Mouse (Mus musculus): ENCODE data around the gene Tlx3. TPM values are rescaled to one million over a fixed set of nuclear protein-coding genes. Genes with fewer than 3 reads are reported as not detected.

The Tlx3 gene
- 4.3 and 5.0 TPM in 2 replicates for polyA plus RNA-seq (2016; fragmentation: Nextera tagmentation; extraction: Ambion mirVana)

DNA sequence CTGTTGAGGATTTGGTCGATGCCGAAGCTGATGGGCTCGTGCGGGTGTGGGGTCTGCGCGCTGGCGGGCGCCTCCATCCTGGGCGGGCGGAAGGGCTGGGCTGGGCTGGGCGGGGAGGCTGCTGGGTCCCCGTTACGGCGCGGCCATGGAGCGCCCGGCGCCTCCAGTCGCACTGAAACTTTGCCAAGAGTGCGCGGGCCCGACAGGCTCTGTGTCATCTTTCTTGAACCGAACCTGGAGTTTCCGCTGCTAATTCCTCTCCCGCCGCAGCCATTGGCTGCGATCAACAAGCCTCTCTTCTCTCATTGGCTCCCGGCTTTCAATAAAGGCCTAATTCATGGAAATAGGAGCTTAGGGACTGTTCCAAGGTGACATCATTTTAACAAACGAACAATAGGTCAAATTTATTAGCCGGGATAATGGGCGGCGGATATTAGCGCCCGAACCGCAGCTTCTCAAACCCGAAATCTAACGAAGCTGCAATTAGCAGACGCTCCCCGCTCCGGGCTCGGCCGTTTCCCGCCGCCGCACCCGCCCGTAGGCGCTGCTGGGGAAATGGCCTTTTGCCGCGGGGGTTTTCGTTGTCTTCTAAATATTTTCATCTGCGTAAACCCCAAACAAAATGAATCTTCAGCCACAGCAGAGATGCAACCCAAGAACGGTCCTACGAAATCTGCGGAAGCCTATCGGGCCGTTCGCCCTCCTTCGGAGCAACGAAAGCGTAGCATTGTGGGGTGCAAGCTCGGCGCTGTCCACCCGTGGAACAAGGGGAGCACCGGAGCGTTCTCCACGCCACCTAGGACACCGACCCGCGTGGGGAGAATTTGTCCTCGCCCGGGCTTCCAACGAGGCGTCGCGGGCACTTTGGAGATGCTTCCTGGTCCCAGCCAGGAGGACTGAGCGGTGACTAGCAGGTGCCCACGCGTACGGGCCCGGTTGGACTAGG, at the start of gene Tlx3:
Gene Tlx3 (minus strand): TSS at position 207 of the 946 bp plus-strand sequence.
- Histone ChIP-seq H3K9ac (replicated peaks) (peak within 1 kb of the TSS; percentile 32), H3K4me1 (peaks cover 41% of the 10 kb centered on the region), H3K9me3 (no peaks in the 10 kb centered on the region), H3K4me3 (peak within 1 kb of the TSS; percentile 39), H3K4me2 (replicated peaks) (peak within 1 kb of the TSS; percentile 53), H3K27ac (replicated peaks) (no peak within 1 kb of the TSS), H3K36me3 (no peaks in the 10 kb centered on the region), H3K27me3 (peaks cover 98% of the 10 kb centered on the region)
- WGBS: under 1% methylated on average over 81 of the region's 81 CpGs
- peak; percentile 53 for ATAC-seq (ENCODE audit: low FRiP score, low read depth)

DNA sequence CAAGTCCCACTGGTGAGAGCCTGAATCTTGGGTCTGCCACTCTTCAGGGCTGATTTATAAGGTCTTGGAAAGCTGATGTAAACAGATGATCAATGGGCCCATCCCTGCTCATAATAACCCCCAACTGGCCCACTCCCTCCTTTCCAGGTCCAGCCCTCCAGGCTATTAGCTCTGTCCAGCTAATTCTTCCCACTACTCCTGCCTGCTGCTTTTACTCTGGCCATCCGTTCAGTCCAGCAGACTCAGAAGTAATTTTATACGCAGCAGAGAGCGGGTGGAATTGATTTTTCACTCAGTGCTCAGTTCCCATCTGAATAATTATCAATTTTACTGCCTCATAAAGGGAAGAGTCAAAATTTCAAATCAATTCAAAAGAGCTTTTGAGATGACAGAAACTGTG, 36.9 kb upstream of the Tlx3 start:
- Histone ChIP-seq H3K36me3 (no peaks in the 10 kb centered on the region), H3K27ac (replicated peaks) (no peak overlapping the region), H3K4me1 (no peaks in the 10 kb centered on the region), H3K27me3 (no peaks in the 10 kb centered on the region), H3K9me3 (no peaks in the 10 kb centered on the region), H3K4me2 (replicated peaks) (no peak overlapping the region), H3K4me3 (no peak overlapping the region), H3K9ac (replicated peaks) (no peak overlapping the region)
- 63% methylated on average over 3 of the region's 3 CpGs for WGBS
- no peak for ATAC-seq (ENCODE audit: low FRiP score, low read depth)

DNA sequence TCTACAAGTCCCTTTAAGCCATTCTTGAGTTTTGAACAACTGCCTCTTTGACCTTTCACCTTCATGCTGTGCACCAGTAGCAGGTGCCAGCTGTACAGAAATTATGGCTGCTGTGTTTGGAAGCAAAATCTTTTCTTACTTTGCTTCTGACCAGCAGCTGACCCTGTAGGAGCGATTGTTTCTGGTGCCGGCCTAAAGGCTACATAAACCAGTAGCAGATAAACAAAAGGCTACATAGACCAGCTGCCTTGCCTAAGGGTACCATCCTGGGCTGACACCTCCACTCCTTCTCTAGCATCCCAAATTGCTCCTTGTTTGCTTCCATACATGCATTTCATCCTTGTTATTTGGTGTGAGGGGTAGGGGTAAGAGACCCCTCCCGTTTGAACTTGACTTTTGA, 30.7 kb upstream of the Tlx3 start:
- no peak overlapping the region for H3K4me3 ChIP-seq
- H3K36me3 ChIP-seq: no peaks in the 10 kb centered on the region
- no peaks in the 10 kb centered on the region for H3K27me3 ChIP-seq
- H3K27ac ChIP-seq (replicated peaks): no peak overlapping the region
- WGBS: 64% methylated on average over 3 of the region's 3 CpGs
- H3K9ac ChIP-seq (replicated peaks): no peak overlapping the region
- peaks cover 8% of the 10 kb centered on the region for H3K4me1 ChIP-seq
- no peak for ATAC-seq (ENCODE audit: low FRiP score, low read depth)
- no peak overlapping the region for H3K4me2 ChIP-seq (replicated peaks)
- no peaks in the 10 kb centered on the region for H3K9me3 ChIP-seq

DNA sequence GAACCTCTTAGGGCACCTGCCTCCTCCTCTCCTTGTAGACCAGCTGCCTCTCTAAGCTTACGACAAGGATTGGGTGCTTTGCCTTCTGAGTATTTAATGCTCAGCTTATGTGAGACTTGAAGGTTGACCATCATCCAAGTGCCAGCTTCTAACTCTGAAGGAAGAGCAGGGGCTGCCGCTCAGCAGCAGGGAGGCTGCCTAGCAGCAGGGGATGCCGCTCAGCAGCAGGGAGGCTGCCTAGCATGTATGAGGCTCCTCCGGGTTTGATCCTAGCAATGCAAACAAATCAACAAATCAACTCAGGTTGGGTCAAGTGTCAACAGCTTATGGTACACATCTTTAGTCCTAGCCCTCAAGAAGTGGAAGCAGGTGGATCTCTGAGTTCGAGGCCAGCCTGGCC, 28.7 kb upstream of the Tlx3 start:
- Histone ChIP-seq H3K9me3 (no peaks in the 10 kb centered on the region), H3K27me3 (no peaks in the 10 kb centered on the region), H3K4me2 (replicated peaks) (no peak overlapping the region), H3K4me1 (peaks cover 8% of the 10 kb centered on the region), H3K4me3 (no peak overlapping the region), H3K9ac (replicated peaks) (no peak overlapping the region), H3K27ac (replicated peaks) (no peak overlapping the region), H3K36me3 (no peaks in the 10 kb centered on the region)
- no peak for ATAC-seq (ENCODE audit: low FRiP score, low read depth)
- WGBS: 61% methylated on average over 5 of the region's 5 CpGs

DNA sequence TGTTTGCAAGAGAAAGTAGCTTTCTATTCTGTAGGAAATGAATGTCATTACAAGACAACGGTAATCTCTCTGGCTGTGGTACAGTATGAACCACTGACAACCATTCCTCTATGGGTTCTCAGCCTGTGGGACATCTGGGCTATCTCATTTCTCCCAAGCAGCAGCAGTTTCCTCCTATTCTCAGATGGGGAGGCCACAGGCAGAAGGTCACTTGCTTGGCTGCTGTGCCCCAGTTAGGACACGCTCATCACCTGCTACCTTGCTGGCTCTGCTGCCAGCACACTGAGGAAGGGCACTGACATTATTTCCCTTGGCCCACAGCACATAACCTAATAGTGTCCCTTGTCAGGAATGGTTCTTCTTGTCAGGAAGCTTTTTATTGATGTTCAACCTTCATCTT, 24.8 kb upstream of the Tlx3 start:
- no peak overlapping the region for H3K4me3 ChIP-seq
- no peak overlapping the region for H3K9ac ChIP-seq (replicated peaks)
- ATAC-seq (ENCODE audit: low FRiP score, low read depth): no peak
- H3K27ac ChIP-seq (replicated peaks): no peak overlapping the region
- H3K9me3 ChIP-seq: no peaks in the 10 kb centered on the region
- H3K36me3 ChIP-seq: no peaks in the 10 kb centered on the region
- H3K4me1 ChIP-seq: no peaks in the 10 kb centered on the region
- WGBS: 91% methylated on average over 2 of the region's 2 CpGs
- H3K27me3 ChIP-seq: no peaks in the 10 kb centered on the region
- H3K4me2 ChIP-seq (replicated peaks): no peak overlapping the region

DNA sequence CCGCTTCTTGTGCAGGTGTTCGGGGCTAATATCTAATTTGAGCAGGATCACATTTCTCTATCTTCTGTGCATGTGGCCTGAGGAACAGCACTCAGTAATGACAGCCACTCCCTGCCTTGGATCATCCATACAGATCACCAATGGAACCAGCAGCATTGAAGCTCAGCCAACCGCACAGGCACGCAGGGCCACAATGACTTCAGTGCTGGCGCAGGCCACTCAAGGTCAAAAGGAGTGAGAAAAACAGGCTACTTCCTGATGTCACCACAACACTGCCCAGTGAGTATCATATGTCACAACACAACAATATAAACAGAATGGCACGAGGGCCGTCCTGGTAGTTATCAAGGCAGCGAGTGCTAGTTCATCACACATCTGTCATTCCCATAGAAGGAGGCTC, 23.1 kb upstream of the Tlx3 start:
- no peak overlapping the region for H3K4me2 ChIP-seq (replicated peaks)
- H3K4me3 ChIP-seq: no peak overlapping the region
- 84% methylated on average over 8 of the region's 8 CpGs for WGBS
- H3K9ac ChIP-seq (replicated peaks): no peak overlapping the region
- ATAC-seq (ENCODE audit: low FRiP score, low read depth): no peak
- no peaks in the 10 kb centered on the region for H3K27me3 ChIP-seq
- H3K36me3 ChIP-seq: no peaks in the 10 kb centered on the region
- H3K4me1 ChIP-seq: no peaks in the 10 kb centered on the region
- no peaks in the 10 kb centered on the region for H3K9me3 ChIP-seq
- no peak overlapping the region for H3K27ac ChIP-seq (replicated peaks)

DNA sequence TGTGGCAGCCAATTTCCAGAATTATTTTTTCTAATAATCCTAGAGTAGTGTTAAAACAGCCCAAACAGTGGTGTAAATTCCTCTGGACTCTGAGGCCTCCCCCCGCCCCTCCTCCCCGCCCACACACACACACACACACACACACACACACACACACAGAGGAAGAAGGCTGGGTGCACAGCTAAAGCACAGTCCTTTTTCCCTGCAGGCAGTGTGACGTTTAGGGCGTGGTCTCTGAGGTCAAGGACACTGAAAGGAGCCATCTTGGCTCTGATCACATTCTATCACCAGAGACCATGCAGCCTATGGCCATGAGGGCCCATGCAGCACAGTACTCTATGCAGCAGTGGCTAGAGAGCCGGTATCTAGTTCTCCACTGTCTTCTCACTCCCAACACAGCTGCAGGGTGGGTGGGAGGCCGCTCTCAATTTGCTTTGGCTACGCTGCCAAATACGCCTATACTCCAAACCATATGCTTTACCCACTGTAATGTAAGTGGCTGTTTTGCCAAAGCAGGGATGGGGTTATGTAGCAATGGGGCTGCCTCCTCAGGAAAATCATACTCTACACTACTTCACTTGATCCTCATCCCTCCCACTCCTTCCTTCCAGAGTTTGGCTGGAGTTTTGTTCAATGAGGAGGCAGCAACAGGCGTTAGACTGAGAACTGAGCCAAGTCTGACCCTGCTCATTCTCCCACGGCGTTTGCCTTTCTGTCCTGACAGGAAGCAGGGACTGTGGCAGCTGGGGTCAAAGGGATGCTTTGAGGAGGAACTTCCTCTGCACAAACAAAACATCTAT, 18.4 kb upstream of the Tlx3 start:
- no peak for ATAC-seq (ENCODE audit: low FRiP score, low read depth)
- Histone ChIP-seq H3K27ac (replicated peaks) (no peak overlapping the region), H3K9me3 (no peaks in the 10 kb centered on the region), H3K9ac (replicated peaks) (no peak overlapping the region), H3K4me3 (no peak overlapping the region), H3K4me1 (no peaks in the 10 kb centered on the region), H3K4me2 (replicated peaks) (no peak overlapping the region), H3K27me3 (no peaks in the 10 kb centered on the region), H3K36me3 (no peaks in the 10 kb centered on the region)
- WGBS: 75% methylated on average over 11 of the region's 11 CpGs

DNA sequence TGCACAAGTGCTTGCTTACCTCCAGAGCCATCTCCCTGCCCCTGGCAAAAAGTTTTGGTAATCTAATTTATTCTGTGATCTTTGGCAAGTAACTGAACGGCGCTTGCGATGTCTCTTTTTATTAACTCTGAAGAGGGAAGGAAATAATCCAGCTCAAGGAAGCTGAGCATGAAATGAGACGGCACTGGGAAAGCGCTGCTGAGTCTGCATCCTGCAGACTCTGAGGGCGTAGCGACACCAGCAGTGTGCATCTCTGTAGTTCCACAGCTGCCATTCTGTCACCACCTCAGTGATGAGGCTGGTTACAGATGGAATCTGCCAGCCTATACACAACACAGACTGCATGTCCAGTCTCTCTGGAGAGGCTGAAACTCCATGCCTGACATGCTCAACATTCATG, 17.4 kb upstream of the Tlx3 start:
- no peak overlapping the region for H3K4me2 ChIP-seq (replicated peaks)
- H3K9me3 ChIP-seq: no peaks in the 10 kb centered on the region
- no peak overlapping the region for H3K9ac ChIP-seq (replicated peaks)
- no peak overlapping the region for H3K4me3 ChIP-seq
- no peak overlapping the region for H3K27ac ChIP-seq (replicated peaks)
- no peaks in the 10 kb centered on the region for H3K4me1 ChIP-seq
- H3K36me3 ChIP-seq: no peaks in the 10 kb centered on the region
- no peaks in the 10 kb centered on the region for H3K27me3 ChIP-seq
- WGBS: 77% methylated on average over 7 of the region's 7 CpGs
- no peak for ATAC-seq (ENCODE audit: low FRiP score, low read depth)

DNA sequence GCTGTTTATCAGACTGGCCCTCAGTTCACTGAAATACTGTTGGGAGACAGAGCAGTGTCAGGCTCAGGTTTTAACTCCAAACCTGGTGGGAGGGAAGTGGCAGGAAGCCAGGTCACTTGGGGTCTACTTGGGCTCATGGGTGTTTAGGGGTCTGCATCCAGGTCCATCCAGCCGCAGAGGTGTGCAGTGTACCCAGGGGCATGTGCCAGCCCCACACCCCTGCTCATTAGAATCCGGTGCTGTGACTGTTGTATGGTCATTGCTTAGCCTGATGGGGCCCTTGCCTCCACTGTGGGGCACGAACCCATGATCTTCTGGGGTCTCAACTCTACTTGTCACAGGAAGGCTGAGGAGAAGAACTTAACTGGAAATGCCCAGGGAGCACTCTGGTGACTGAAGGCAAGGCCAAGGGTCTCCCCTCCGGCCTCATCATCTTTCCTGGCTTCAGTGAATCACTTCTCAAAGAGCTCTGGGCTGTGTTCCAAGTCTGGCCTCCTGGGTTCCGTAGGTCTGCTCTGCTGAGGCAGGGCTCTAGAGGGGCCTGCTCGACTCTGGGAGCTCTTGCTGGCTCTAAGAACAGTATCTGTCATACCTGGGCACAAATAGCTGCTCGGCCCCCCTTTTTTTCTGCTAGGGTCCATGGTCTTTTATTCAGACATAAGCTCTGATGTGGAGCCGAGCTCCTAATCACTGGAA, 14.1 kb upstream of the Tlx3 start:
- Histone ChIP-seq H3K4me2 (replicated peaks) (no peak overlapping the region), H3K9ac (replicated peaks) (no peak overlapping the region), H3K4me1 (no peaks in the 10 kb centered on the region), H3K4me3 (no peak overlapping the region), H3K9me3 (no peaks in the 10 kb centered on the region), H3K27ac (replicated peaks) (no peak overlapping the region), H3K36me3 (no peaks in the 10 kb centered on the region), H3K27me3 (no peaks in the 10 kb centered on the region)
- no peak for ATAC-seq (ENCODE audit: low FRiP score, low read depth)
- WGBS: 81% methylated on average over 8 of the region's 8 CpGs

DNA sequence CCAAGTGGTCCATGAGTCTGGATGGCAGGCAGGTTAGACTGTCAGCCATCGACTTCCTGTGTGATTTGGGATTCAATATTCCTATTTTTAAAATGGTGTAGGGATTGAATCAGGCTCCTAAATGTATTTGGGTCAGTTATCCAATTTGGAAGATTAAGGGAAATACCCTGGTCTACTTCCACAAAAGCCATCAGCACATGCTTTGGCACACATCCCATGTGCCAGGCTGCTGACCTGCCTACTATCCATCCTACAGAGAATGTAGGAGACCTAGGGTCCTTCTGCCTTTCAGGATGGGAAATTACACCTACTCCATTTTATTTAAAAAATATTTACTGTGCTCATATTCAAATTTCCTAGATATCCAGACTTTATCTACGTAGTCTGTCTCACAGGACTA, 4.0 kb upstream of the Tlx3 start:
- Histone ChIP-seq H3K27ac (replicated peaks) (no peak overlapping the region), H3K9me3 (no peaks in the 10 kb centered on the region), H3K36me3 (no peaks in the 10 kb centered on the region), H3K4me1 (peaks cover 20% of the 10 kb centered on the region), H3K9ac (replicated peaks) (no peak overlapping the region), H3K4me3 (no peak overlapping the region), H3K4me2 (replicated peaks) (no peak overlapping the region), H3K27me3 (peaks cover 63% of the 10 kb centered on the region)
- 78% methylated on average over 2 of the region's 2 CpGs for WGBS
- ATAC-seq (ENCODE audit: low FRiP score, low read depth): no peak

DNA sequence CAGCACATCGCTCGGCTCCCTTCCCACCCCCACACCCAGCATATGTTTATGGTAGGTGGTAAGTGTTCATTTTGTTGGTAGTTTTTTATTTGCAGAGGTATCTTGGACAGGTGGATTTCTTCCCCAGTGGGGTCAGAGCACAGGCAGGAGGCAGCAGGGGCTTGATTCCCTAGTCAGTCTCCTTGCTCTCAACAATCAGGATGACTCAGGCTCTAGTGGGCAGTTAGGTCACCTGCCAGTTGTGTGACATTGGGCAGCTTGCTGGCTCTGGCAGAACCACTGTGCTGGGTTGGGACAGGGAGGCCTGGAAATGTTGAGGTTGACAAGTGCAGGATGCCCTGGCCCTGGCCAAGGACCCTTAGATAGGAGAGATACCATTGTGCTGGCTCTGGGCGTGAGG, 1.6 kb upstream of the Tlx3 start:
- H3K4me1 ChIP-seq: peaks cover 41% of the 10 kb centered on the region
- no peak overlapping the region for H3K27ac ChIP-seq (replicated peaks)
- H3K4me2 ChIP-seq (replicated peaks): no peak overlapping the region
- no peaks in the 10 kb centered on the region for H3K9me3 ChIP-seq
- ATAC-seq (ENCODE audit: low FRiP score, low read depth): no peak
- peaks cover 88% of the 10 kb centered on the region for H3K27me3 ChIP-seq
- H3K4me3 ChIP-seq: no peak overlapping the region
- no peaks in the 10 kb centered on the region for H3K36me3 ChIP-seq
- H3K9ac ChIP-seq (replicated peaks): no peak overlapping the region
- WGBS: 8% methylated on average over 3 of the region's 3 CpGs

DNA sequence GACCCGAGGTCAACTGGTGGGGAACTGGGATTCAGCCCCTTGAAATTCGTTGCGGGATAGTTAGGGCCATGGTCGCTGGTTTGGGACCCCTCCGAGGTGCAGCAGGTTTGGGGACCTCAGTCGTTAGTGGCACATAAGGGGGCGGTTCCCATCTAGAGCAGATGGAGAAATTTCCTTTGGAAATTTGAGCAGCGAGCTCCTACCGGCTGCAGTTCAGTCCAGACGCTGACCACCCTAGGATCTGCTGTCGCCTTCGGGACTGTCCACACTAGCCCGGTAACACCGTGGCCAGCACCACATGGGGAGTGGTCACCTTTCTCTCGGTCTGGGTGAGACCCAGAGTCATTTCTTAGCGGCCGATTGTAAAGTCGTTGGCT, 928 bp upstream of the Tlx3 start:
- Histone ChIP-seq H3K9me3 (no peaks in the 10 kb centered on the region), H3K9ac (replicated peaks) (no peak overlapping the region), H3K4me2 (replicated peaks) (peak overlapping the region; percentile 53), H3K27me3 (peaks cover 93% of the 10 kb centered on the region), H3K4me1 (peaks cover 41% of the 10 kb centered on the region), H3K4me3 (peak overlapping the region; percentile 39), H3K36me3 (no peaks in the 10 kb centered on the region), H3K27ac (replicated peaks) (no peak overlapping the region)
- under 1% methylated on average over 18 of the region's 18 CpGs for WGBS
- ATAC-seq (ENCODE audit: low FRiP score, low read depth): no peak
